Mouse (Mus musculus) bone marrow, adult 2 months (tissue): ENCODE data around the gene Tmem245.

Experiments
- CTCF ChIP-seq: fragments of 200-500 bp; IDR thresholded peaks from 2 replicates; pipeline ENCODE4 v1.5.1; 2011; ENCODE audit warnings: low read length, control low read depth; ENCODE audit not compliant: control insufficient read depth, insufficient read depth
- POLR2A ChIP-seq: fragments of 200-500 bp; IDR thresholded peaks from 2 replicates; pipeline ENCODE4 v1.6.1; 2011; ENCODE audit warnings: low read depth, mild to moderate bottlenecking, control low read depth, low read length, borderline replicate concordance; ENCODE audit not compliant: control insufficient read depth

DNA sequence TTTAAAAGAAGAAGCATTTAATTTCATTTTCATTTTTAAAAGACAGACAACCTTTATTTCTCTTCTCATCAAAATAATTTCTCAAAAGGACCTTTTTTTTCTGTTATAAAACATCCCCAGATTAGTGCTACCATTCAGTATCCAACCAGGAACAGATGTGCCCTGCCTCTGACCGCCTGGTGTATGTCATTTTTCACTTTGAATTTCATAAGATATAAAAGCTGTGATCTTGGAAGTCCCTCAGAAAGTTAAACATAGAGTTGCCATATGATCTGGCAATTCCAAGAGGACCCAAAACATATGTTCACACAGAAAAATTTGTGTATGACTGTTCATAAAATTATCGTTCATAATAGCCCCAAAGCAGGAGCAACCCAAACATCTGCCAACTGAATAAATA is 44.7 kb upstream of the Tmem245 start:
- TF ChIP-seq POLR2A = no peak
- no peak for TF ChIP-seq CTCF
